Mouse (Mus musculus) forebrain, embryonic 15.5 days (tissue): ENCODE measurements at regions not wholly inside any gene's neighbourhood (a gene's known extent, or its start where the extent isn't known, plus 50 kb on each side); places are given as distances from the start of the nearest gene placed in this dataset.

Source experiments
- ATAC-seq: fragments of 200-750 bp; cut with Nextera tagmentation; replicated peaks from 2 replicates; pipeline ENCODE4 v1.8.0; 2017; ENCODE audit warnings: mild to moderate bottlenecking, moderate TSS enrichment, moderate library complexity
- H3K27ac ChIP-seq: fragments of 300-500 bp; sonication (generic); replicated peaks from 2 replicates; pipeline ENCODE4 v1.5.1; 2015; ENCODE audit warnings: mild to moderate bottlenecking, inconsistent platforms
- H3K27me3 ChIP-seq: fragments of 300-500 bp; sonication (generic); 2 replicates; pipeline ENCODE4 v1.6.1; 2015; ENCODE audit warnings: inconsistent platforms
- H3K36me3 ChIP-seq: fragments of 300-500 bp; sonication (generic); 2 replicates; pipeline ENCODE4 v1.6.1; 2015; ENCODE audit warnings: mild to moderate bottlenecking, inconsistent platforms
- H3K4me1 ChIP-seq: fragments of 300-500 bp; sonication (generic); 2 replicates; pipeline ENCODE4 v1.6.1; 2015; ENCODE audit warnings: inconsistent platforms
- H3K4me2 ChIP-seq: fragments of 300-500 bp; sonication (generic); replicated peaks from 2 replicates; pipeline ENCODE4 v1.6.1; 2015; ENCODE audit warnings: mild to moderate bottlenecking, inconsistent platforms
- H3K4me3 ChIP-seq: fragments of 300-500 bp; sonication (generic); 2 replicates; pipeline ENCODE4 v1.5.1; 2015; ENCODE audit warnings: mild to moderate bottlenecking, inconsistent platforms
- H3K9ac ChIP-seq: fragments of 300-500 bp; sonication (generic); replicated peaks from 2 replicates; pipeline ENCODE4 v1.6.1; 2015; ENCODE audit warnings: mild to moderate bottlenecking, inconsistent platforms
- H3K9me3 ChIP-seq: fragments of 300-500 bp; sonication (generic); 2 replicates; pipeline ENCODE4 v1.6.1; 2016; ENCODE audit warnings: inconsistent platforms
- WGBS: fragments of 180-500 bp; shearing (Covaris S2); methylation state at CpG from one replicate; pipeline ENCODE4 v1.1.7; 2015; ENCODE audit warnings: mixed read lengths; 5-methylcytosine and 5-hydroxymethylcytosine counted together

GRCm38 (mm10) chr5:53413677-53414076, 52.3 kb upstream of the Rbpj start:
- Histone ChIP-seq H3K27ac (no peak overlapping the region), H3K9ac (no peak overlapping the region), H3K4me1 (no peaks in the 10 kb centered on the region), H3K27me3 (no peaks in the 10 kb centered on the region), H3K4me3 (no peak overlapping the region), H3K36me3 (no peaks in the 10 kb centered on the region), H3K9me3 (no peaks in the 10 kb centered on the region), H3K4me2 (no peak overlapping the region)
- WGBS = 88% methylated on average over 3 of the region's 3 CpGs
- ATAC-seq = no peak

GRCm38 (mm10) chr5:53415472-53415871, 50.5 kb upstream of the Rbpj start:
- no peak overlapping the region for H3K27ac ChIP-seq
- H3K9ac ChIP-seq = no peak overlapping the region
- H3K4me2 ChIP-seq = no peak overlapping the region
- no peak for ATAC-seq
- no peaks in the 10 kb centered on the region for H3K4me1 ChIP-seq
- WGBS = 94% methylated on average over 2 of the region's 2 CpGs
- no peaks in the 10 kb centered on the region for H3K9me3 ChIP-seq
- H3K4me3 ChIP-seq = no peak overlapping the region
- no peaks in the 10 kb centered on the region for H3K27me3 ChIP-seq
- no peaks in the 10 kb centered on the region for H3K36me3 ChIP-seq
